Mouse (Mus musculus) liver, adult (tissue): ENCODE results near the gene Defa34.
"Not testable (repeated sequence)": the region's sequence is repeated elsewhere in the genome, so short reads cannot be mapped to it uniquely, and the experiment has no call there.

Source experiments
- GATA4 ChIP-seq: IDR thresholded peaks from 2 replicates; pipeline ENCODE4 v1.6.1; 2014; ENCODE audit warnings: mild to moderate bottlenecking, low read length; ENCODE audit not compliant: insufficient replicate concordance

Gene Defa34

GRCm38 (mm10) chr8:21665497-21665896, at the start of gene Defa34:
Gene Defa34 (plus strand): TSS chr8:21665797.
- not testable (repeated sequence) for TF ChIP-seq GATA4

GRCm38 (mm10) chr8:21617883-21618282, 47.7 kb upstream of the Defa34 start, which contains the start of gene Defa26:
Gene Defa26 (plus strand): TSS chr8:21618183.
- TF ChIP-seq GATA4: not testable (repeated sequence)

- not testable (repeated sequence) for TF ChIP-seq GATA4
Measured at GRCm38 (mm10) chr8:21655480-21655879, 10.1 kb upstream of the Defa34 start, which contains the start of gene Defa17. Gene Defa17 (plus strand): TSS chr8:21655780.

GRCm38 (mm10) chr8:21703545-21703944, 37.9 kb downstream of the Defa34 start, which contains the start of gene AY761184:
Gene AY761184 (minus strand): TSS chr8:21703645.
- not testable (repeated sequence) for TF ChIP-seq GATA4
